Mouse (Mus musculus) neural tube, embryonic 12.5 days (tissue): ENCODE measurements at regions not wholly inside any gene's neighbourhood (a gene's known extent, or its start where the extent isn't known, plus 50 kb on each side); places are given as distances from the start of the nearest gene placed in this dataset.

Source experiments
- ATAC-seq: fragments of 200-750 bp; cut with Nextera tagmentation; 2 replicates; pipeline ENCODE4 v1.8.0; 2017; ENCODE audit warnings: low read depth, mild to moderate bottlenecking, moderate TSS enrichment, moderate library complexity; ENCODE audit not compliant: low FRiP score
- H3K27ac ChIP-seq: fragments of 300-500 bp; sonication (generic); 2 replicates; pipeline ENCODE4 v1.5.1; 2016
- H3K27me3 ChIP-seq: fragments of 300-500 bp; sonication (generic); replicated peaks from 2 replicates; pipeline ENCODE4 v1.6.1; 2016; ENCODE audit warnings: mild to moderate bottlenecking
- H3K36me3 ChIP-seq: fragments of 300-500 bp; sonication (generic); 2 replicates; pipeline ENCODE4 v1.6.1; 2016; ENCODE audit warnings: mild to moderate bottlenecking
- H3K4me1 ChIP-seq: fragments of 300-500 bp; sonication (generic); 2 replicates; pipeline ENCODE4 v1.6.1; 2016
- H3K4me2 ChIP-seq: fragments of 300-500 bp; sonication (generic); replicated peaks from 2 replicates; pipeline ENCODE4 v1.6.1; 2016; ENCODE audit warnings: mild to moderate bottlenecking
- H3K4me3 ChIP-seq: fragments of 300-500 bp; sonication (generic); 2 replicates; pipeline ENCODE4 v1.5.1; 2016
- H3K9ac ChIP-seq: fragments of 300-500 bp; sonication (generic); 2 replicates; pipeline ENCODE4 v1.6.1; 2016; ENCODE audit warnings: mild to moderate bottlenecking
- H3K9me3 ChIP-seq: fragments of 300-500 bp; sonication (generic); 2 replicates; pipeline ENCODE4 v1.6.1; 2016; ENCODE audit warnings: mild to moderate bottlenecking
- whole genome bisulfite sequencing: fragments of 180-500 bp; shearing (Covaris S2); methylation state at CpG from one replicate; pipeline ENCODE4 v1.1.7; 2016; 5-methylcytosine and 5-hydroxymethylcytosine counted together

- H3K27me3 ChIP-seq = no peaks in the 10 kb centered on the region
- no peak for ATAC-seq
- no peak overlapping the region for H3K4me2 ChIP-seq
- peaks cover 3% of the 10 kb centered on the region; the same call in 1 of the 2 replicates for H3K4me1 ChIP-seq
- H3K36me3 ChIP-seq = no peaks in the 10 kb centered on the region
- peaks cover 9% of the 10 kb centered on the region for H3K9me3 ChIP-seq
- no peak overlapping the region for H3K27ac ChIP-seq
- 37% methylated on average over 5 of the region's 5 CpGs for WGBS
- no peak overlapping the region for H3K9ac ChIP-seq
- no peak overlapping the region for H3K4me3 ChIP-seq
Observed at GRCm38 (mm10) chr4:142362071-142362470, 122.9 kb upstream of the Kazn start.

DNA sequence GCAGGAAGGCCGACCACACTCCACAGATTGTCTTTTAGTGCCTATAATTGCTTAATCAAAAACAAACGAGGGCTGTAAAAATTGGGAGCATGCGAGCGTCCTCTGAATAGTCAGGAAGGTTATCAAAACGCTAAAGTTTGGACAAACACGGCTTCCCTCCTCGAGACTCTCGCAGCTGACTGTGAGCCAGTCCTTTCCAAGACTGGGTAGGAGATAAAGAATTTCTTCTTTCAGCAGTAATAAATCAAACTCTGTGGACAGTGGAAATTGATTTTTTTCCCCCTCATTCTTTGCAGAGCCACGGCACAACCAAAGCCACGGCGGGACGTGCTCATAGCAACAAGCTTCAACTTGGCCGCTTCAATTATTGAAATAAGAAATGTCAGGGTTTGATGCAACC is 119.7 kb upstream of the Kazn start:
- Histone ChIP-seq H3K4me1 (peaks cover 3% of the 10 kb centered on the region; the same call in 1 of the 2 replicates), H3K36me3 (no peaks in the 10 kb centered on the region), H3K27me3 (no peaks in the 10 kb centered on the region), H3K27ac (no peak overlapping the region), H3K4me2 (no peak overlapping the region), H3K4me3 (no peak overlapping the region), H3K9me3 (no peaks in the 10 kb centered on the region), H3K9ac (no peak overlapping the region)
- no peak for ATAC-seq
- WGBS = 55% methylated on average over 13 of the region's 13 CpGs

DNA sequence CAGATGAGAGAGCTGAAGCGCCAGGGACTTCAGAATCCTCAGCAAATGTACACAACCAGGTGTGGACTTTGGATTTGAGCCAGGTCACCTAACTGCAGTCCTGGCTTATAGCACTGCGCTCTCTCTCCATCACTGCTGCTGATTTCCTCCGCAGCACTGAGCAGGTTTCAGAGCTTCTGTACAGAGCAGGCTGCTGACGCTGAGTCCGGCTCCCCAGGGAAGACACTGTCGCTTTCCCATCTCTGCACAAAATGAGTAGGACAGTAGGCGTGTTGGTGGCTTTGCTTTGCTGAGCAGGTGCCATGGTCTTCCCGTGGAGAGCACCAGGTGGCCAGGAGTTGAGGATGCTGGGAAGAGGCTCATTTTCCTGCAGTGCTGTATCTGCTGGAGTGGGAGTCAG is 116.2 kb upstream of the Kazn start:
- Histone ChIP-seq H3K4me2 (no peak overlapping the region), H3K27me3 (no peaks in the 10 kb centered on the region), H3K9me3 (no peaks in the 10 kb centered on the region), H3K4me3 (no peak overlapping the region), H3K4me1 (peaks cover 6% of the 10 kb centered on the region; the same call in 1 of the 2 replicates), H3K36me3 (no peaks in the 10 kb centered on the region), H3K27ac (no peak overlapping the region), H3K9ac (no peak overlapping the region)
- ATAC-seq = no peak
- 86% methylated on average over 8 of the region's 8 CpGs for WGBS

DNA sequence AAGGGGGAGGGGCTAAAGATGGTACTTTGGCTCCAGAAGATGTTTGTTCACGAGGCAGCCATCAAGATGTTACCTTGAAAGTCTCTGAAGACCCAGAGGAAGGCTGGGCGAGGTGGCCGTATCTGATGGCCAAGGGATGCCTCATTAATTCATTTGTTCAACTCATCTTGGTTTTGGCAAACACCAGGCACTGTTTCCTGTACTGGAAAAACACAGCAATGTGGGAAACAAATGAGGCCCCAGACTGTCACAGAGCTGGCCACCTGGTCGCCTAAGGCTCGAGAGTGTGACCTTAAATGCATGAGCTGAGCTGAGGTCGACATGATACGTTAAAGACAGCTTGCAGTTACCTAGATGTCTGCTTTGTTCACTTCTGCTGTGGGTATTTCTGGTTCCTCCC is 114.3 kb upstream of the Kazn start:
- H3K4me3 ChIP-seq = no peak overlapping the region
- H3K9me3 ChIP-seq = no peaks in the 10 kb centered on the region
- no peak overlapping the region for H3K4me2 ChIP-seq
- no peaks in the 10 kb centered on the region for H3K27me3 ChIP-seq
- WGBS = 85% methylated on average over 7 of the region's 7 CpGs
- no peaks in the 10 kb centered on the region for H3K36me3 ChIP-seq
- H3K9ac ChIP-seq = no peak overlapping the region
- no peak overlapping the region for H3K27ac ChIP-seq
- no peak for ATAC-seq
- H3K4me1 ChIP-seq = 0 out of 2 replicates have a peak, but pooled peaks cover 3% of the 10 kb centered on the region

- Histone ChIP-seq H3K36me3 (no peaks in the 10 kb centered on the region), H3K9ac (no peak overlapping the region), H3K4me2 (no peak overlapping the region), H3K9me3 (no peaks in the 10 kb centered on the region), H3K27me3 (no peaks in the 10 kb centered on the region), H3K4me1 (0 out of 2 replicates have a peak, but pooled peaks cover 3% of the 10 kb centered on the region), H3K27ac (no peak overlapping the region), H3K4me3 (no peak overlapping the region)
- WGBS = 86% methylated on average over 3 of the region's 3 CpGs
- no peak for ATAC-seq
Observed at GRCm38 (mm10) chr4:142351831-142352230, 112.6 kb upstream of the Kazn start.

GRCm38 (mm10) chr4:142350986-142351385 is 111.8 kb upstream of the Kazn start:
- Histone ChIP-seq H3K27ac (no peak overlapping the region), H3K4me1 (0 out of 2 replicates have a peak, but pooled peaks cover 3% of the 10 kb centered on the region), H3K9me3 (no peaks in the 10 kb centered on the region), H3K27me3 (no peaks in the 10 kb centered on the region), H3K4me3 (no peak overlapping the region), H3K4me2 (no peak overlapping the region), H3K36me3 (no peaks in the 10 kb centered on the region), H3K9ac (no peak overlapping the region)
- WGBS = 93% methylated on average over 8 of the region's 8 CpGs
- no peak for ATAC-seq

DNA sequence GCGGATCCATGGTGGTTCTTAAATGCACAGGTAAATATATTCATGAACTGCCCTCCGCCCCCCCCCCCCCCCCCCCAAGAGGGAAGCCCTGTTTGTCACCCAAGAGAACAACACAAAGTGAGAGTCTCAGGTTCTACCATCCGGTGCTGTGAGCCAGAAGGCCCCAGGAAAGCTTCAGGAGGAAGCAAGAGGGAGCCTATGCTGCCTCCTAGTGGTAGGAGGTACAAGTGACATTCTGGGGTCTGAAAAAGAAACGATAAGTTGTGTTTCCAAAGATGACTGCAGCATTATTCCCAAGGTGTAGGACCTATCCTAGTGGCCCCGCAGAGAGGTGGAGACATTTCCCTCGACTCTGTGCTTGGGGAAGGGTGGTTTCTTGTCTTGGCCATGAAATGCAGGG is 109.7 kb upstream of the Kazn start:
- Histone ChIP-seq H3K4me2 (no peak overlapping the region), H3K9me3 (no peaks in the 10 kb centered on the region), H3K4me1 (peaks cover 6% of the 10 kb centered on the region; the same call in 1 of the 2 replicates), H3K27ac (no peak overlapping the region), H3K36me3 (no peaks in the 10 kb centered on the region), H3K9ac (no peak overlapping the region), H3K4me3 (no peak overlapping the region), H3K27me3 (no peaks in the 10 kb centered on the region)
- WGBS = 56% methylated on average over 6 of the region's 6 CpGs
- no peak for ATAC-seq

DNA sequence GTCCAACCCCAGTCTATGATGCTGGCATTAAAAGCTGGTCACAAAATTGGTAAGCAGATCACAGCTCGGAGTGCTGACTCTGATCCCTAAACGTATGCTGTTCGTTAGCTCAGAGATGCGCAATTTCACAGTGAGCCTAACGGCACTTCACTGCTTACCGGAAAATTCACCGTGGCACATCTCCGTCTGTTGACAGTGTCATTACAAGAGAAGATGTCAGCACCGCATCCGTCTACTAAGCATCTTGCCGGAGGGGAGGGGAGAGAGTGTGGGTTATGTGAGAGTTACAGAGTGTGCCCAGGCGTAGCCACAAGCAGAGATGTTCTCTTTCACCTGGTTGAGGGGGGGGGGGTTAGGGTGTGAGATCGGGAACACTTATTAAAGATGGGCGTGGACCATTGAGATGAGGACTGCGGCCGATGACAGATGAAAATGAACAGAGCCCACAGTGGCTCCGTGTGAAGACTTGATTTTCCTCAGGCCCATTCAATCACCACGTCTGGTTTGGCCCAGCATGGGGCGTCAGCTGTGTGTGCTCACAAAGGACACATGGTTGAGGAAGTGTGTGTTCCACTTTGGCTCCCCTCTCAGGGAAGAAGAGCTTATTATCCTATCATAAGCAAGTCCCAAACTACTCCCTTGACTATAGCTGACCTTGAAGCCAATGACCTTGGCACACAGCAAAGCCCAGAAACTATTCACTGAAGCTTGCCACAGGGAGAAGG is 103.4 kb upstream of the Kazn start:
- Histone ChIP-seq H3K4me1 (peaks cover 25% of the 10 kb centered on the region), H3K4me3 (no peak overlapping the region), H3K36me3 (no peaks in the 10 kb centered on the region), H3K9me3 (no peaks in the 10 kb centered on the region), H3K27ac (no peak overlapping the region), H3K27me3 (no peaks in the 10 kb centered on the region), H3K9ac (no peak overlapping the region), H3K4me2 (no peak overlapping the region)
- no peak for ATAC-seq
- 69% methylated on average over 19 of the region's 19 CpGs for WGBS

DNA sequence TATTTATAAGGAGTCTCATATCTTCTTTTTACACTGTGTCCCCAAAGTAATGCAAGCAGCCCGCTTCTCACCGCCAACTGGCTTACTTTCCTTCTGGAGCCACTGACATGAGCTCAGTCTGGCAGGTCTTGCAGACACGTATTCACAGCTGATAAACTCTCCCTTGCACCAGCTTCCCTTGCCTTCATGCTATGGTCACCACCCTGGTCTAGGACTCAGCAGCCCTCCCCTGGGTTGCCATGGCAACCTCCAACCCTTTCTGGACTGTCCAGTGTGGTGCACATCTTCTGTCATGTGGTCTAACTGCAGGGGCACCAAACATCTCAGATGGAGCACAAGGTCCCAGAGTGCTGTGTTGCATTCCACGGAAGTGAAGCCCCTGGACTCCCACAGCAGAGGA is 102.1 kb upstream of the Kazn start:
- H3K27ac ChIP-seq = no peak overlapping the region
- H3K36me3 ChIP-seq = no peaks in the 10 kb centered on the region
- H3K4me1 ChIP-seq = peaks cover 25% of the 10 kb centered on the region
- WGBS = 62% methylated on average over 4 of the region's 4 CpGs
- no peak overlapping the region for H3K4me2 ChIP-seq
- no peaks in the 10 kb centered on the region for H3K27me3 ChIP-seq
- no peak overlapping the region for H3K9ac ChIP-seq
- no peak overlapping the region for H3K4me3 ChIP-seq
- ATAC-seq = no peak
- H3K9me3 ChIP-seq = no peaks in the 10 kb centered on the region

DNA sequence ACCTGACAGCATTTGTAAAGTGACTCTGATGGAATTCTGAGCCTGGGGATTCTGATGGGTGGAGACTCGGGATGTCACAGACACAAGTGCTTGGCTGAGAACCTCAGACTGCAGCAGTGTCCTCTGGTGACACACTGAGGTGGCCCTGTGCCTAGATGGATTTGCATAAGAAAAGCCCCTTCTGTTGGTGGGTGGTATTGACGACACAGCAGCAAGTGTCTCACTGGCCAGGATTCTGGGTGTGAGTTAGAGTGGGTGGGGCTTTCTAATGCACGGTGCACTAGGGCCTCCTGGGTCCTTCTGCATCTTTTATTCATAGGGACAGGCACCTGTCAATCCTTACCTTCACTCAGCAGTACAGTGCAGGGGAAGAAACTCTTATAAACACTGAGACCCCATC is 100.9 kb upstream of the Kazn start:
- ATAC-seq = peak; percentile 61; the same call in 1 of the 2 replicates
- WGBS = 4% methylated on average over 3 of the region's 3 CpGs
- Histone ChIP-seq H3K4me3 (no peak overlapping the region), H3K36me3 (no peaks in the 10 kb centered on the region), H3K27me3 (no peaks in the 10 kb centered on the region), H3K9me3 (no peaks in the 10 kb centered on the region), H3K27ac (no peak overlapping the region), H3K4me1 (peaks cover 25% of the 10 kb centered on the region), H3K9ac (no peak overlapping the region), H3K4me2 (no peak overlapping the region)

DNA sequence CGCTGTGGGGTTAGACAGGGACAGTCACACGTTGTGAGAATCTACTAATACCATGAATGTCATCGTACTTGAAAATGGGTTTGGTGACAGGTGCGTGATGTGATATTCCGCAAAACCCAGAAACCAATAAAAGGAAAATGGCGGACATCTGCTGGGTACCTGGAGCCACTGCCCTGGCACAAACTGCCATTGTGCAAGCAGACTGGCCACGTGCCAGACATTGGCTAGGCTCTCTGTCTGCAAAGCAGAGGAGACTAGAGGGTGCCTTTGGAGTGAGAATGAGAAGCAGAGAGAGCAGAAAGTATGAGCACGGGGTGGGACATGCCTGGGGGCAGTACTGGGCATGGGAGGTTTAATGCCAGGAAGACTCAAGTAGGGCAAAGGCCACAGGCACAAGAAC is 98.5 kb upstream of the Kazn start:
- WGBS = 86% methylated on average over 8 of the region's 8 CpGs
- H3K4me1 ChIP-seq = peaks cover 22% of the 10 kb centered on the region

DNA sequence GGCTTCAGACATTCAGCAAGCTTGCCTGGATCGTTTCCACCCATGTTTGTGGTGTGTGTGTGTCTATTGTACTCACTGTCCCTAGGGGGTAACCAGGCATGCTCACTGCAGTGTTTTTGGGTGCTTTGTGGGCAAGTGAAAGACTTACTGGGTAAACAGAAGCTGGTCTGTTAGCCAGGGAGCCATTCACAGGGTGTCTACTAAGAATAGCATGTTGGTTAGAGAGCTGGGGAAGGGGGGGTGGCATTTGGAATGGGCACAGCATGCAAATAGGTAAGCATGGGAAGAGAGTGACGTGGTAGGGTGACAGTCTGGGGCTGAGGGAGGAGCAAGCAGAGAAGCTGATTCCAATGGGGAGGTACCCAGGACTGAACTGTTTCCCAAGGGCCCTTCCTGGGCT is 97.7 kb upstream of the Kazn start:
- Histone ChIP-seq H3K9ac (no peak overlapping the region), H3K4me1 (peaks cover 21% of the 10 kb centered on the region), H3K4me3 (no peak overlapping the region), H3K27me3 (no peaks in the 10 kb centered on the region), H3K36me3 (no peaks in the 10 kb centered on the region), H3K4me2 (no peak overlapping the region), H3K9me3 (no peaks in the 10 kb centered on the region), H3K27ac (no peak overlapping the region)
- WGBS = 48% methylated on average over 2 of the region's 2 CpGs
- no peak for ATAC-seq

More for the DNA sequence above, 98.5 kb upstream of the Kazn start:
- H3K9ac ChIP-seq = no peak overlapping the region
- no peak for ATAC-seq
- H3K27ac ChIP-seq = no peak overlapping the region
- H3K4me2 ChIP-seq = no peak overlapping the region
- H3K4me3 ChIP-seq = no peak overlapping the region
- H3K36me3 ChIP-seq = no peaks in the 10 kb centered on the region
- H3K9me3 ChIP-seq = no peaks in the 10 kb centered on the region
- H3K27me3 ChIP-seq = no peaks in the 10 kb centered on the region

DNA sequence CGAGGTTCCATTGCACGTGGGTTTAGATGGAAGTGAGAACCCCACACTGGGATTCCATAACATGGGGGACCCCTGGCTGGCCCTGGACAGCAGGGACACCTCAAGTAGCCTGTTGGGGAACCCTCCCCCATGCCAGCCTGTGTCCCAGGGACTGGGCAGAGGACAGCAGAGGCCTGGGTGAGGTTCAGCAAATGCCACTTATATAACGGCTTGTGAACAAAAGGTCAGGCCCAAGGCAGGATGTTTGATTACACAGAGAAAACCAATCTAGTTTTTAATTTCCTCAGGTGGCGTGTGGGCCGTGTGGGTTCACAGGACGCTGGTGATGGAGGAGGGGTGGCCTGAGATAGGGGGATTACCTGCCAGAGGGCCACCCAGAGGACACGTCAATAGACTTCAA is 94.9 kb upstream of the Kazn start:
- WGBS = 88% methylated on average over 7 of the region's 7 CpGs
- Histone ChIP-seq H3K4me2 (no peak overlapping the region), H3K27ac (no peak overlapping the region), H3K4me3 (no peak overlapping the region), H3K36me3 (no peaks in the 10 kb centered on the region), H3K9ac (no peak overlapping the region), H3K4me1 (no peaks in the 10 kb centered on the region), H3K27me3 (no peaks in the 10 kb centered on the region), H3K9me3 (0 out of 2 replicates have a peak, but pooled peaks cover 6% of the 10 kb centered on the region)
- no peak for ATAC-seq
